Mouse (Mus musculus) urinary bladder, postnatal 4 days (tissue): Measurements from ENCODE around the gene Wdr73.
A peak's percentile ranks its signal among the peaks of the same experiment; 100 is the strongest.
"Not testable (repeated sequence)": the region's sequence is repeated elsewhere in the genome, so short reads cannot be mapped to it uniquely, and the experiment has no call there.

Experiments used
- DNase-seq, 2 experiments: peaks; one replicate each; pipeline ENCODE4 v3.0.0; 2021 to 2022; ENCODE audit warnings: low spot score in 2 of 2

Gene Wdr73

DNA sequence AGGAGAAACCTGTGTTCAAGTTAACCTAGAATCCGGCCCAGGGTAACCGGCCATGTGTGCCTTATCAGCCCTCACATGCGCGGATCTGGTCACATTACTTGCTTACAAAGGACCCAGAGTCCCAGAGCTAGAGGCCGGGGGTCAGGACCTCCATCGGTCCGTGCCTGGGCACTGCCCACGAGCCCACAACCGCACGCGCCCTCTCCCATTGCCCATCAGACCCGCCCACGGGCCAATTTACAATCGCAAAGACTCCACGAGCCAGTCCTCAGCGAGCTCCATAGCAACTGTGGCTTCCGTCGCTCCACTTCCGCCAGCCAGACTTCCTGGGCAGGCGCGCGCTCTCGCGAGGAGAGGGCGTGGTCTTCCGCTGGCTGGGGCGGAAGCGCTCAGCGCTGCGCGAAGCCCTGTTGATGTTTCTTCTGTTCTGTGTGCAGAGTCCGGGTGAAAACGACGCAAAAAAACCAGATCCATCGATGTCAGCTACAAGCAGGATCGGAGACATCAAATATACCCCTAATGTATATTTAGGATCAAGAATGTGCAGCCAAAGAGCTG is at the start of gene Wdr73:
Gene Wdr73, minus strand, starts transcription at position 326 of the 558 bp plus-strand sequence.
- DNase-seq = peak; percentile 87 to 88

DNA sequence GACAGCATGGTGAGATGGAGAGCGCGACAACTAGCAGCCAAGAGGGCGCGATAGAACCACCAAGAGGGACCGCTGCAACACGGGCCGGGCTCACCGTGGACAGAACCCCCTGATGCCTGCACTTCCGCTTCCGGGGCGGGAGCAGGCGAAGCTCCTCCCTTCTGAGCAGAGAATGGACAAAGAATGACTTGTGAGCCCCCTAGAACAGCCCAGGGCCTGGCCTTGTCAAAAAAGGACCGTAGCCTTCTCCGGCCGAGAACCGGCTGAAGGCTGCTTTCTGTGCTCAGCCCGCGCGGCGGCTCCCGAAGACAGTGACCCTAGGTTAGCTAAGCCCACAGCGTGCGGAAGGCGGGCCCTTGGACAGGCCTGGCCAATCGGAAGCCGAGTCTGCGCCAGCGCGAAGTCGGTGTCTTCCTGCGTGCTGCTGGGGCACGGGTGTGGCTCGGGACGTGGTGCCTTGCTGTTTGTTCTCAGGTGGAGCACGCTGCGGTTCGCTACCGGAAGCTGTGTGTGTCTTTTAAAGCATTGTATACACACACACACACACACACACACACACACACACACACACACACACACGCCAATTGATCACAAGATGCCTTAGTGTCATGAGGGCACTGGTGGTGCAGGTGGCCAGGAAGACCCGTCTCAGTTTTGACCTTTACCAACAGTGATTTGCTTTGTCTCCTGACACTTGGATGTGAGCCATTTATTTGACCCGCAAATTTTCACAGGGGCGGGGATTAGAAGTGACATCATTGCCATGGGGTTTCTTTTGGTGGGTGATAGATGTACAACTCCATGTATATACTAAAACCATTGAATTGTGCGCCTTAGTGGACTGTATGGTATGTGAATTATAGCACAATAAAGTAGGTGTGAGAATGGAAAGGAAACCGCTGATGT is 46.6 kb upstream of the Wdr73 start, which contains the start of gene Sec11a:
Gene Sec11a, minus strand, starts transcription at position 336 of the 906 bp plus-strand sequence.
- DNase-seq = peak; percentile 90 to 92

DNA sequence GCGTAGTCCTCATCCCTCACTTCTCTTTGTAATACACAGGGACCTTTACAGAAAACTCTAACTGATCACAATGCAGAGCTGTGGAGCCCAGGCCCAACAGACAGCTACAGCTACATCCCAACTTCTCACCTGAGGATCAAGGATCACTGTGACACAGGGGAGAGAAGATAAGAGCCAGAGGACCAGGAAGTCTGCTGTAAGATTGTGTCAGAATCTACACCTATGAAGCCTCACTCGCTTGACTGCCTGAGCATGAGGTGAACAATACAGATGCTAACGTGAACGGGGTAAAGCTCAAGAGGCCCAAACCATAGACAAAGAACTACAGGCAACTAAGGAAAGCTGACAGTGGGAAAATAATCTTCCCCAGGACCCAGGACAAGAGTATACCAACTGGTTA is 38.7 kb upstream of the Wdr73 start:
- no peak for DNase-seq

DNA sequence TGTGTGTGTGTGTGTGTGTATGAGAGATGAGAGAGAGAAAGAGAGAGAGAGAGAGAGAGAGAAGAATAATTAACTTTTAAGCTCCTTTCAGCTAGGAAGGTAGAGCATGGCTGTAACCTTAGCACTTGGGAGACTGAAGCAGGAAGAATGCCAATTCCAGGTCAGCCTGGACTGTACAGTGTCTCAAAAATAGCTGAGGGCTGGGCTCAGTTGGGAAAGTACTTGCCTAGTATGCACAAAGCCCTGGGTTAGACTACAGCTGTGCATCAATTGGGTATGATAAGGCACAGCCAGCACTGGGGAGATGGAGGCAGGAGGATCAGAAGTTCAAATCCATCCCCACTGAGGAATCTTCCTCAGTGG is 36.2 kb upstream of the Wdr73 start:
- DNase-seq = not testable (repeated sequence)

DNA sequence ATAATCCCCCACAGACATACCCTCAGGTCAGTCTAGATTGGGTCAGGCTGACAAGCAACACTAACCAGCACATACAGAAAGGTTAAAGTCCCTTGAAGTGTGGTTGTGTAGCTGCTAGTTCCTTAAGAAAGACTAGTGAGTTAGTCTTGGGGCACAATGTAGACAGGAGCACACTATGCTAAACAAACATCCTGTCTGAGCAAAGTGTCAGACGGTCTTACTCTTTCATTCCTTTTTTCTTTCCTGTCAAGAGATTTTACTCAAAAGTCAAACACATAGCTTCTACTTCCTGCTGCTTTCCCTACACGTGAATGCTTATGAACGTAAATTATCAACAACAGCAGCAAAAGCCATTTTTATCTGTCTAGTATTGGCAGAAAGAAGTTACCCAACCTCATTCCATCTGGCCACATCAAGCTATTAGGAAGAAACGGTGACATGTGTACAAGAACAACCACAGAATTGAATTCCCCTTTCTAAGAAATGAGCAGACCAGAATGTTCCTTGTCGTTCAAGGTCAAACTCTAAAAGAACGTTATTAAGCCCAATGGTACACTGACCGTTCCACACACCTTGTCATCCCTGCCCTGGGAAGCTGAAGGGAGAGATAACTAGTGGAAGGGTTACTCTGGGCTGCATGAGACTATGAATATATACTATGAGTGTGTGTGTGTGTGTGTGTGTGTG is 35.7 kb upstream of the Wdr73 start:
- not testable (repeated sequence) for DNase-seq

DNA sequence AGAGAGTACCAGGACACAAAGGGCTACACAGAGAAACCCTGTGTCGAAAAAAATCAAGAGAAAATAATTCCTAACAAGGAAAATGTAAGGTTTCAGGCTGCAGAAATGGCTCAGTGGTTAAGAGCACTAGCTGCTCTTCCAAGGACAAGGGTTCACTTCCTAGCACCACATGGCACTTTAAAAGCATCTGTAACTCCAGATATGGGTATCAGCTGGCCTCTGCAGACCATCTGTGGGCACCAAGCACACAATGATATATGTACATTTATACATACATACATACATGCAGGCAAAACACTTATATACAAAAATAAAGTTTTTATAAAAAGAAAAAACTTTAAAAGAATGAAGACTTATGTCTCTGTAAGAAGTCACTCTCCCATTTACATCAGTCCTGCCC is 34.8 kb upstream of the Wdr73 start:
- DNase-seq = no peak

DNA sequence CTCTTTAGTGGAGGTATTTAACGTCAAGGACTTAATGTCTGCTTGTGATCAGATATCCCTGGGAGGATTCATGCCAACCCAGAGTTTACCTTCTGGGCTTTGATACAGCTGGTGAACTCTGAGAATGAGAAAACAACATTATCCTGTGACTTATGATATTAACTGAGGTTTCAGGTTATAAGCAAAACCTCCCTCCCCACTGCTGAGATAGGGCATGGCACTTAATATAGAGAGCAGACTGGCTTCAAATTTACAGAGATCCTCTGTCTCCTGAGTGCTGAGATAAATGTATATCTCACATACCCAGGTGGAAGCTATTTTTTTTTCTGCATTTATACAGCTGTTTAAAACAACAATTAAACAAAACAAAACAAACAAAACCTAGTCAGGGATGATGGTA is 31.7 kb upstream of the Wdr73 start:
- DNase-seq = no peak

DNA sequence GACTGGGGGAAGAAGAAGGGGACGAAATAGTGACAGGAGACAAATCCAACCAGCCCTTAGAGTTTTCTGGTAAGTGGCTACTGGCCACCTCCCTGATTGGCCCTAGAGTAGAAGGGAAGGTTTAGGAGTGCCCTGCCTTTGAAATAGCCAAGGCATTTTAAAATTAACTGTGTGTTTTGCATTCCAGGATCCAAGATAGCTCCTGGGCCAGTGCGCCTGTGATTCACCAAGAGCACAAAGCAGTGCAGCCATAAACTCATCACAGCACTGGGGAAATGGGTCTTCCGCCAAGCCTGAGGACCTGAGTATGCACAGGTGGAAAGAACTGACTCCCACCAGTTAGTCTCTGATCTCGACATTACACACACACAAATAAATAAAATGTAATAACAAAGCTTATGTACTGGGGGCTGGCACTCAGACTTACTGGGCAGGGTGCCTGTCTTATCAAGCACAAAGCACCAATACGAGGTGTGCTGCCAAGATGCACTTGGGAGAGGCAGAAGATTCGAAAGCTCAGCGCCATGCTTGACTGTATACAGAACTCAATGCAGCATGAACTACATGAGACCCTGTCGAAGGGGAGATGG is 30.6 kb upstream of the Wdr73 start:
- no peak for DNase-seq

DNA sequence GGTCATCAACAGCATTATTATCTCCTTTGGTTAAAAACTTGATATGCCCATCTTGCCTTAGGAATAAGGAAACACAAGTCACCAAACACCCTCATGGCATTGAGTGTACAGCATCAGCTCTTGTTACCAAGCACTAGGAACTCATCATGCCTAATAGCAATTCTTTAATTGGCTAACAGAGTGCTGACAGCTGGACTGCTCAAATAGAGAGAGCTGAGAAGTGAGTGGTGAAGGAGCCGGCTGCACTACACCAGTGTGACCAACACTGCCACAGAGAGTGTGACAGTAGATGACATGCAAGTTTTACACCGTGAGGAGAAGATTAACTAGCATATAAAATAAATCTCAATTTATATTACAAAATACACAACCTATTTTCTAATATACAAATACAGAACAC is 22.1 kb upstream of the Wdr73 start:
- DNase-seq = no peak

DNA sequence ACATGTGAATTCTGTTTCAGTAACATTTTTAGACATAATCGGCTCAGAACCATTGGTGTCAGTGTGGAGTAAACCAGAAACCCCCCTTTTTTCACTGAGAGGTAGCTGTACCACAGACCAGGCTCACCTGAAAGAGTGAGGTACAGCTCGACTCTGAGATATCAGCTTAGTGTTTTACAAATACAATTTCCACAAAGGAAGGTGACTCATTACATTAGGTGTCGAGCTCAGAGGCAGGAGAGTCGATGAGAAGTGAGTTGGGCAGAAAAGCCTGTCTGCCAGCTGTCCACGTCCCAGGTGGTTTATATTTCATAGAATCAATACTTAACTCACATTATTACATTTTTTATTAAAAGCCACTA is 18.6 kb upstream of the Wdr73 start:
- DNase-seq = no peak

DNA sequence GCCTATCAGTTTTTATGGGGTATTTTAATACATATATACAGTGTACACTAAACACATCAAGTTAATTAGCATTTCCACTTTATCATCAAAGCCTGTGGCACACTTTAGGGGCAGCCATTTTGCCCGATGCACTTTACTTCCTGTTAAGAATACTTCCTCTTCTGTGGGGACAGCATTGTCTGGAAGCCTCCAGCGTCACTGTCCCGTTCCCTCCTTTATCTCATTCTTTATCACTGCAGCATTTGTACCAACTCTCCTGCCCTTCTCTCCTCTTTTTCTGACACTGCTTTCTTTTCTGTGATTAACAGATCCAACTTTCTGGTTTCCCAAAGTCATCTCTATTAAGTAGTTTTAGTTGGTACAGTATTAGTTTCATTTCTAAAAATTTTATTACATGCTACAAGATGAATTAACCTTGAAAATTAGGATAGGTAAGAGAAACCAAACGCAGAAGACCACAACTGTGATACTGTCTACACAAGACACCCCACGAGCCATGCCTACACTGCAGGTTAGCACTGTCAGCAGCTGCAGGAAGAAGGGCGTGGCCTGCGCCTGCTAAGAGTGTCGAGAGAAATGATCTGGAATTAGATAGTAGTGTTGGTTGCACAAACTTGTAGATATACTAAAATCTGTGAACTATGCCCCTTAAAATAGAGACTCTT is 18.0 kb upstream of the Wdr73 start:
- no peak for DNase-seq

DNA sequence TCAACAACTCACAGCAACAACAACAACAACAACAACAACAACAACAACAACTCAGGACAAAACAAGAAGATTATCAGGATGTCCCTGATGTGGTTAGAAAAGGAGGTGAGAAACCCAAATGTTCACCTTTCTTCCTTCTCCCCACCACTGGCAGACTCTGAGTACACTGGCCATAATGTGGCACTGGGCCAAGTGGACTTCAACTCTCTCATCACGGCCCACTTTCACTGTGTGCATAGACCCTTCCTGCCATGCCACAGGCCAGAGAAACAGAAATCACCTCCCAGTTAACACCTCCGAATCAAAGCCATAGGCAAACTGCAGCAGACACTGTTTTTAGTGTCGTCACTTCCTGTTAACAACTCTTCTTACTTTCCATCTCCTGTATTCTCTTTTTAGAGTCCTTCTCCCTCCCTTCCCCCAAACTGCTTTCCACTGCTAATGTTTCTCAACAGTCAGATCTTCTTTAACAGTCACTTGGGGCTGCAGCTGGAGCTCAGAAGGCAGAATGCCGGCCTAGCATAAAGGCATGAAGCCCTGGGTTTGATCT is 16.9 kb upstream of the Wdr73 start:
- DNase-seq = no peak

DNA sequence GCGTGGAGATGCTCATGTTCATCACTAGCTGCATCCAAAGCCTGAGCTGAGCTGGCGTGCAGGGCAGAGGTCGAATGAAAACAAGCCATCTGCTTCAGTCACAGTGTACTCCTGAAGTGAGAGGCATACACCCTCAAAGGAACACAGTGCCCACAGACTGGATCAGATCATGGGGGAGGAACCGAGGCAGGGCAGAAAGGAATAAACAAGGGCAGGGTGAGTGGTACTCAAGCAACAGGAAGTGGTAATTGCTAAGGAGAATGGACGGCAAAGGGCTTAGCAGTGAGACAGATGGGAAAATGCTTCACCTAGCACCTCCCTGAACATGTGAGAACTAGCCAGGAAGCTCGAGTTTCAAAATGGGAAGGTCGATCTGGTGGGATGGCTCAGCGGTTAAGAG is 11.4 kb upstream of the Wdr73 start:
- DNase-seq = no peak

DNA sequence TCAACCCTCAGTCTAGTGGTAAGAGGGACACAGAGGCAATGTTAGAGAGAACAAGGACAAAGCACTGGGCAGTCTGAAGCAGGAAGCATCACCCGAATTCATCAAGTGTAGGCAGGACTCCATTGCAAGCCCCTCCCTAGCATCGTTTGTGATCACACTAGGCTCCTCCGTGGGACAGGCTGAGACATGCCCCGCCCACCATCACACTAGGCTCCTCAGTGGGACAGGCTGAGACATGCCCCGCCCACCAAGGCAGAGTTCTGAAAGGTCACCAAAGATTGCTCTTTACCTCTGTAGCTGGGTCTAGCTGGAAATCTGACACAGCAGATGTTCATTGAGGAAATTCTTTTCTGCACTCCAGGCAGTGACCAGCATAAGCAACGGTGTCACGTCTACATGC is 10.0 kb upstream of the Wdr73 start:
- no peak for DNase-seq

DNA sequence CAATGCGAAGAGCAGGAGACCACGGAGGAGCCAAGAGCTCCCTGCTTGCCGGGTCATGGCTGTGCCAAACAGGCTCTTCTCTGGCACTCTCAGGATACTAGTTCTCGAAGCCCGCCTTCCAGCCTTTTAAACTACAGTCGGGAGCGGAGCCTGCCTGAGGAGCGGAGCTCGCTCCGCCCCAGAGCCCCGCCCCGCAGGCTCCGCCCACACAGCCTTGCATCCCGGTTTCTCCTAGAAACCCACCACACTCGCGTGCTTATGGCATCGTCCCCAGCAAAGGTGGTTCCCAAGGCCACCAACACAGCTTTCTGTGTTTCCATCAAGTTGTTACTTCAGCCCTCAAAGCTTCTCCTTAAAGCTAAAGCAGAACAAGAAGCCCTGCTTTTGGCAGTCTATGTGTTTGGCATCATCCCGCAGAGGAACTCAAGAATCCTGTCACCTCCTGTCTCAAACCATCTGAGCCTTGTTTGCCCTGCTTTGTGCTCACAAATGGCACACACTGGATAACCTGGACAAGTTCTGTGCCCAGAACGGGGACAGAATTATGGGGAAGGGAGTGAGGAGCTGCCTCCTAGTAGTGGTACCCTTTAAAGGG is 3.9 kb upstream of the Wdr73 start, which contains the start of gene Nmb:
Gene Nmb, minus strand, starts transcription at position 156 of the 595 bp plus-strand sequence.
- peak; percentile 58 to 75 for DNase-seq

DNA sequence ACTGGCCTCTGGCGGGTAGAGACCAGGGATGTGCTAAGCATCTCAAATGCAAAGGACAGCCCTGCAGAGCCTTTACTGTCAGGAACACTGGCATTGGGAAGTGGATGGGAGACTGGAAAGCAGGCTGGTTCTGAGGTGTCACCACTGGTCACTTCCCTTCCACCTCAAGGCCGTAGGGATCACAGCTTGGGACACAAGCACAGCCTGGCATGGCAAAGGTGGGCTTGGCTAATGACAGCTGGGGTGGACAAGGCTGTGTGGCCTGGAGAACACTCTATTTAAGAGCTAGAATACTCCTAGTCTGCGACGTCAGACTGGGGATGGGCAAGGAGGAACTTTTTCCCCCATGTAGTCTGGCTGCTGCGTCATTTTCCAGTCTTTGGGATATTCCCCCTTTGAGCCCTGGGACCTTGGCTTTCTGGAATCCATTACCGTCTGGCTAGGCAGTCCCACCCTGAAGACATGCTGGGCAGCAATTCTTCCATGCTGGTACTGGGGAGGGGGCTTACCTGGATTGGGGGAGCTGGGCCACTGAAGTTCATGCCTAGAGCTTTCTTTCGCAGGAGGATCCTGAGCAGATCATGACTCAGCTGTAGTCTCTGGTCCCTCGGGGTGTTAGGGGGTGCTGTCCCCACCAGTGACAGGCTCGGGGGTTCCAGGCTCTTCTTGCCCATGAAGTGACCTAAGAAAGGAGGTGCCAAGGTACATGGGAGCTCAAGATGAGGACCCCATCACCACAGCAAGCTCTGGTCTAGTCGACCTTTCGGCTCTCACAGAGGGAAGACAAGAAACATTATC is 2.8 kb upstream of the Wdr73 start:
- no peak for DNase-seq

DNA sequence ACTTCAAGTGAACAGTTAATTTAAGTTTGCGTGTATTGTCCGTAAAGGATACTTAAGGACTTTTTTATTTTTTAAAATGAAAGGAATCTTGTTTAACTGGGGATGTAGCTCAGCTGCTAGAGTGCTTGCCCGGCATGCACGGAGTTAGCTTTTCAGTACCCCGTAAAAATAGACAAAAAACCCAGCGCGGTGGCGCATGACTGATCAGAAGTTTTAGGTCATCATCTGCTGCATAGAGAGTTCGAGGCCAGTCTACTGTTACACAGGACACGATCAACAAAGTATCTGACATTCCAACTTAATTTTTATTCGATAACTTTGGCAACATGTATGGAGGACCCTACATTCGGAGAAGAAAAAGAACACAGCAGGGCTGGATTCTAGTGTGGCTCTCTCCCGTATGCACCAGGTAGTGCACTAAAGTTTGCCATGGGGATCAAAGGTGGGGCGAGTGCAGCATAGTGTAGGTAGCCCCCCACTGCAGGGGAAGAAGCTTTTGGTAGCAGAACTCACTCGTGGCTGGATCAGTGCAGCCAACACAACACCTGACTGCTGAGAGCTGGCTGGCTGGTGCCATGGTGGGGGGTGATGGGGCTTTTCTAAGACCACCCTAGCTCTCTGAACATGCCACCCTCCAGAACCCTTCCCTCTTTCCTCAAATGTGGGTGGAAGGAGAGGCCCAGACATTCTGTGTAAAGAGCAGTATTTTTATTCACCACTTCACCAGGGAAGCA is 639 bp upstream of the Wdr73 start:
- DNase-seq = no peak

DNA sequence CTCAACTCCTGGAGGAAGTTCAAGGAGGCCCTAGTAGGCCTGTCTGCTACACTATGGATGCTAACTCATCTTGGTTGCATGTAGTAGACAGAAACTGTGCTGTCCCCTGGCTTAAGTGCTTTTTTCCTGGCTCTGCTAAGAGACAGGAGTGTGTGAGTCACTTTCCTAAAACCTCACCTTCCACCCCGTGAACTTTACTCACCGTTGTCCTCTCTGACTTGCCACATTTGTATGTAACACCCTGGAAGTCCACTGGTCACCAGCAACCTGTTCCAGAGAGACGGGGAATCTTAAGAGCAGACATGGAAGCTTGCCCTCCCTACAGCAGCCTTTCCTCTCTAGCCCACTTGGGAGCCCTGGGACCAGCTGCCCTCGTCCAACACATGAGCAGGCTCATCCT is 3.3 kb downstream of the Wdr73 start:
- DNase-seq = no peak

DNA sequence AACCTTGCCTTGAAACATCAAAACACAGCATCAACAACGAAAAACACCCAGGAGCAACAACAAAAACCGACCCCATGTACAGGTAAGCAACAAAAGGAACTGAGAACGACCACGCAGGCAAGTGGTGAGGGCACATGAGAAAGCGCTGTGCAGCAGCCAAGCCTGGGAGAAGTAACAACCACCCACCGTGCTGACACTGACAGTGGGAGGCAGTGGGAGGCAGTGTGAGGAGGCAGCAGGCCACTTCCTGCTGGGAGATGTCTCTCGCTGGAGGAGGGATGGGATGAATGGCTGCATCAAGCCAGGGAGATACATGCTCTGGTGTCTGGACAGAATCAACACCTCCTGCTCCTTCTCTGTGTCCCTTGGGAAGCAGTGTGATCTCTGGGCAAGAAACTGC is 3.9 kb downstream of the Wdr73 start:
- DNase-seq = no peak
